Mouse (Mus musculus) stomach, postnatal 0 days (tissue): ENCODE data around the gene Aldh3b2. TPM values are rescaled to one million over a fixed set of nuclear protein-coding genes. Genes with fewer than 3 reads are reported as not detected.
A peak's percentile ranks its signal among the peaks of the same experiment; 100 is the strongest.

ENCODE experiments used
- ATAC-seq: fragments of 200-750 bp; cut with Nextera tagmentation; 2 replicates; pipeline ENCODE4 v1.8.0; 2017; ENCODE audit not compliant: low FRiP score, low TSS enrichment
- DNase-seq: peaks from one replicate; pipeline ENCODE4 v3.0.0-alpha.2; 2016; ENCODE audit warnings: low spot score
- H3K27ac ChIP-seq: fragments of 300-500 bp; sonication (generic); replicated peaks from 2 replicates; pipeline ENCODE4 v1.5.1; 2014; ENCODE audit warnings: mild to moderate bottlenecking, control low read depth
- H3K27me3 ChIP-seq: fragments of 300-500 bp; sonication (generic); 2 replicates; pipeline ENCODE4 v1.6.1; 2014; ENCODE audit warnings: low read length; ENCODE audit not compliant: control insufficient read depth, insufficient read depth
- H3K36me3 ChIP-seq: fragments of 300-500 bp; sonication (generic); 2 replicates; pipeline ENCODE4 v1.6.1; 2014; ENCODE audit warnings: low read length, mixed read lengths; ENCODE audit not compliant: control insufficient read depth, insufficient read depth
- H3K4me1 ChIP-seq: fragments of 300-500 bp; sonication (generic); replicated peaks from 2 replicates; pipeline ENCODE4 v1.6.1; 2014; ENCODE audit warnings: antibody characterized with exemption; ENCODE audit not compliant: control insufficient read depth, insufficient read depth
- H3K4me2 ChIP-seq: fragments of 300-500 bp; sonication (generic); replicated peaks from 2 replicates; pipeline ENCODE4 v1.6.1; 2014; ENCODE audit warnings: low read depth, mild to moderate bottlenecking, control low read depth, moderate library complexity
- H3K4me3 ChIP-seq: fragments of 300-500 bp; sonication (generic); 2 replicates; pipeline ENCODE4 v1.5.1; 2014; ENCODE audit warnings: low read depth, low read length, control low read depth
- H3K9ac ChIP-seq: fragments of 300-500 bp; sonication (generic); 2 replicates; pipeline ENCODE4 v1.6.1; 2014; ENCODE audit warnings: mild to moderate bottlenecking, low read length, control low read depth, mixed read lengths
- H3K9me3 ChIP-seq: fragments of 300-500 bp; sonication (generic); 2 replicates; pipeline ENCODE4 v1.6.1; 2016; ENCODE audit warnings: low read length; ENCODE audit not compliant: control insufficient read depth
- CTCF ChIP-seq: IDR thresholded peaks from 2 replicates; pipeline ENCODE4 v1.5.1; 2016; ENCODE audit warnings: antibody characterized with exemption, low read depth, mild to moderate bottlenecking, moderate library complexity
- EP300 ChIP-seq: optimal IDR thresholded peaks from 2 replicates; pipeline ENCODE3; 2016; ENCODE audit warnings: antibody characterized with exemption
- WGBS: fragments of 180-500 bp; shearing (Covaris S2); extraction: QIAGEN DNeasy Blood & Tissue Kit; methylation state at CpG from one replicate; pipeline ENCODE4 v1.1.7; 2014; 5-methylcytosine and 5-hydroxymethylcytosine counted together
- polyA plus RNA-seq: library from polyadenylated mRNA; unstranded; fragments of >200 nt; fragmentation: Nextera tagmentation; extraction: Ambion mirVana; gene quantifications from 2 replicates; pipeline ENCODE4 v1.2.1, GENCODE M21; 2015

The Aldh3b2 gene
- polyA plus RNA-seq, 1 experiment from 2014 or later, result 75.8 TPM

DNA sequence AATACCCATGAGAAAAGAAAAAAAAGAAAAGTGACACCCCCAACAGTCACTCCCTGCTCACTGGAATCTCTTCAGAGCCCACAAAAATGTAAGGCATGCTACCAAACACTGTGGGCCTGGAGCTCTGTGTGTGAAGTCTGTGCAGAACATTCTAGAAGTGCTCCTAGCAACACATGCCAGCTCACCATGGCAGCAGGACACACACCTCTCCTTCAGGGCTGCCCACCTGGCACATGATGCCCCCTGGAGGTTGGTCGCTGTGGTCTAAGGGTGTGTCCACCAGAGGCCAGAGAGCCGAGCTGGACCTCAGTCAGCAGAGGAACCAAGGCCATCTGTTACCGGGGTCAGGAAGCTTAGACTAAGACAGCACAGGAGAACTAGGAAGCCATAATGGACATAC lies 45.8 kb upstream of the Aldh3b2 start:
- Histone ChIP-seq H3K4me1 (peaks cover 6% of the 10 kb centered on the region), H3K9ac (no peak overlapping the region), H3K27me3 (no peaks in the 10 kb centered on the region), H3K36me3 (no peaks in the 10 kb centered on the region), H3K9me3 (no peaks in the 10 kb centered on the region), H3K27ac (no peak overlapping the region), H3K4me2 (no peak overlapping the region), H3K4me3 (no peak overlapping the region)
- no peak for ATAC-seq
- WGBS, result 57% methylated on average over 3 of the region's 3 CpGs
- TF ChIP-seq CTCF (peak; percentile 42; the same call in 1 of the 2 replicates), EP300 (no peak)
- DNase-seq, result peak; percentile 36

DNA sequence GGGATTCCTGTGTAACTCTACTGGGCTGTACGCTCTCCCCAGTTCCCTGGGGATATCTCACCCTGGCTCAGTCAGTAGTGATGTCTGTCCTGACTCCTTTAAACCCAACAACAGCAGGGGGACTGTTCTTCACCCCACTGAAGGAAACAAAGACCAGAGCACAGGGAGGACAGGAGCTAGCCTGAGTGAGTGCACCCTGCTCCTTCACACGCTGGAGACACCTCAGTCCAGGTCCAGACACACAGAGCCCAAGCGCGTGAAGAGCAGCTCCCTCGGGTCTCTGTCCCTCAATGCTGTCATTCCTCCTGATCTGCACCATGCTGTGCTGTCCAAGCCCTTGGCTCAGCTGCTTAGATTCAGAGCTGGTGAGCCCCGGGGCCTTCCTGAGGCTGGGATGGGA lies 45.4 kb upstream of the Aldh3b2 start:
- no peaks in the 10 kb centered on the region for H3K27me3 ChIP-seq
- H3K4me3 ChIP-seq, result no peak overlapping the region
- peaks cover 6% of the 10 kb centered on the region for H3K4me1 ChIP-seq
- H3K36me3 ChIP-seq, result no peaks in the 10 kb centered on the region
- no peak for TF ChIP-seq EP300
- TF ChIP-seq CTCF, result no peak
- H3K4me2 ChIP-seq, result no peak overlapping the region
- H3K9me3 ChIP-seq, result no peaks in the 10 kb centered on the region
- H3K27ac ChIP-seq, result no peak overlapping the region
- WGBS, result 61% methylated on average over 6 of the region's 6 CpGs
- H3K9ac ChIP-seq, result no peak overlapping the region
- no peak for ATAC-seq
- no peak for DNase-seq

DNA sequence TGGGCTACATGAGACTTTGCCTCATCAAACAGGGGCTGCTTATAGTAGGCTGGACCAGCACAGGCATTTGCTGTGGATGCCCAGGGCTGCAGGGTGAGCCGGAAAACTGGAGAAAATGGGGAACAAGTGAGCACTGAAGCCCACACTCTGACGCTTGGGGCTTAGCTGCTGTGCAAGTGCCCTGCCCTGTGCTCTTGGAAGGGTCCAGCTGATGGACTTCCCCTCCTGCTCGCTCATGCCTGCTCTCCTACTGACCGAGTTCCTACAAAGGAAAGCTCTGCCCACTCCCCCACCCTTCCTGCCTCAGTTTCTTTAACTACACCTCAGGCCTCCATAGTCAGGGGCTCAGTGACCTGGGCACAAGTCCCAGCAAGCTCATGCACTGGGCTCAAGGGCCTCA lies 44.1 kb upstream of the Aldh3b2 start:
- H3K9ac ChIP-seq, result no peak overlapping the region
- WGBS, result 88% methylated on average over 4 of the region's 4 CpGs
- DNase-seq, result no peak
- TF ChIP-seq CTCF, result no peak
- no peak for TF ChIP-seq EP300
- peaks cover 6% of the 10 kb centered on the region for H3K4me1 ChIP-seq
- H3K27me3 ChIP-seq, result no peaks in the 10 kb centered on the region
- H3K4me2 ChIP-seq, result no peak overlapping the region
- ATAC-seq, result no peak
- H3K27ac ChIP-seq, result no peak overlapping the region
- no peaks in the 10 kb centered on the region for H3K36me3 ChIP-seq
- H3K4me3 ChIP-seq, result no peak overlapping the region
- no peaks in the 10 kb centered on the region for H3K9me3 ChIP-seq

DNA sequence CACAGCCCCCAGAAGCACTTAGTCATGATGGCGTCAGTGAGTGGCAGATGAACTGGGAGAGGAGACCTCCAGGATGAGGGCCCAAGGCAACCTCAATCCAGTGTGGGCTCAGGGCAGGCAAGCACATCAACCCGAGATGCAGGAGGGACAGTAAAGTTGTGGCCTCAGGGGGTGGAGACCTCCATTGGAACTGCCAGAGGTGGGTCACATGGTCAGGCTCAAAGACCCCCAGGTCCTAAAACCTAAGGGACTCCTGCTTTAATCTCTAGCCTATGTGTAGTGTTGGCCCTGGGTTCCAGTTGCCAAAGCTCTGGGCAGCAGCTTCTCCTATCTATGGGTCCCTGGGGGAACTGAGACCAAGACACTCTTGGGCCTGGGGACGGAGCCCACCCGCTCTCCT lies 43.3 kb upstream of the Aldh3b2 start:
- Histone ChIP-seq H3K9ac (no peak overlapping the region), H3K27me3 (no peaks in the 10 kb centered on the region), H3K4me3 (no peak overlapping the region), H3K27ac (peak overlapping the region; percentile 78; the same call in 1 of the 2 replicates), H3K9me3 (no peaks in the 10 kb centered on the region), H3K4me1 (peaks cover 6% of the 10 kb centered on the region), H3K4me2 (no peak overlapping the region), H3K36me3 (no peaks in the 10 kb centered on the region)
- ATAC-seq, result no peak
- TF ChIP-seq CTCF, result no peak
- no peak for TF ChIP-seq EP300
- DNase-seq, result no peak
- 74% methylated on average over 4 of the region's 4 CpGs for WGBS

DNA sequence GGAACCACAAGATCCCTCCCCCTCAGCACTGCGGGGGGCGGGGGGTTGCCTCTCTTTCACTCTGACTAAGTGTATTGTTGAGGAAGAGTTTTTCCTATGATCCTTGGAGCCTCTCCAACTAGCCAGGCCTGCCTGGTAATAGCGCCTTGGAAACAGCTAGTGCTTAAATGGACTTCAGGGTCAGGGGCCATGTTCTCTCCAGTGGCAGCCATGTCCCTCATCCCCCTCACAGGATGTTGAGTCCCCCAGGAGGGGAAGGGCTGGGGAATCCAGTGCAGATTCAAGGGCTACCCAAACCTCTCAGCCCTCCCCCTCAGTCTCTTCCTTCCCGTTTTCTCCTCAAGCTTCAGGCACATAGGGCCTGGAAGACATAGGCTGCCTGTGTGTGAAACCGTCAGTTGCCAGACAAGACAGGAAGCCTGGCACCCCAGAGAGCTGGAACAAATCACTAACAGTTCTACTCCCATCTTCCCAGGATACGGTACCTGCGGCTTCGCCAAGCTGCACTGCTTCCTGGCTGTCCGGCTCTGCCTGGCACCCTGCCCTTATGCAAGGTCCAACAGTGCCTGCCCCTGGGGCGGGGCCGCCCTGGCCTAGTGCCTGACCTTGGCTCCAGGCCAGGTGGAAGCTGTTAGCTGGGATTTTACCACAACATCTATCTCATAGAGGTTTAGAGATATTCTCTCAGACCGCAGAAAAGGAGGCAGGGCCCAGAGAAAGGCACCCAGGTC lies 42.8 kb upstream of the Aldh3b2 start, which contains the start of gene Aldh3b1:
Gene Aldh3b1 (minus strand): TSS at position 598 of the 731 bp plus-strand sequence.
- no peaks in the 10 kb centered on the region for H3K27me3 ChIP-seq
- DNase-seq (peak; percentile 75), ATAC-seq (peak; percentile 73)
- H3K9ac ChIP-seq, result peak within 1 kb of the TSS; percentile 43; the same call in 1 of the 2 replicates
- H3K9me3 ChIP-seq, result no peaks in the 10 kb centered on the region
- WGBS, result 21% methylated on average over 12 of the region's 12 CpGs
- H3K4me2 ChIP-seq, result no peak within 1 kb of the TSS
- peaks cover 6% of the 10 kb centered on the region for H3K4me1 ChIP-seq
- no peaks in the 10 kb centered on the region for H3K36me3 ChIP-seq
- no peak within 1 kb of the TSS for H3K4me3 ChIP-seq
- TF ChIP-seq EP300, result no peak
- no peak for TF ChIP-seq CTCF
- H3K27ac ChIP-seq, result peak within 1 kb of the TSS; percentile 78
